Mouse (Mus musculus): Measurements from ENCODE around the gene Nrn1. TPM values are rescaled to one million over a fixed set of nuclear protein-coding genes. Genes with fewer than 3 reads are reported as not detected.
A peak's percentile ranks its signal among the peaks of the same experiment; 100 is the strongest.

Nrn1 gene
- polyA plus RNA-seq, 1 experiment from 2014 or later, result 55.1 TPM

- Histone ChIP-seq H3K9ac (no peak overlapping the region), H3K27me3 (replicated peaks) (peaks cover 34% of the 10 kb centered on the region), H3K36me3 (no peaks in the 10 kb centered on the region), H3K9me3 (no peaks in the 10 kb centered on the region), H3K4me2 (replicated peaks) (no peak overlapping the region), H3K27ac (no peak overlapping the region), H3K4me1 (replicated peaks) (peaks cover 8% of the 10 kb centered on the region; the same call in 1 of the 2 replicates), H3K4me3 (replicated peaks) (no peak overlapping the region)
- ATAC-seq, result peak; percentile 80
- WGBS, result 82% methylated on average over 5 of the region's 5 CpGs
Measured at GRCm38 (mm10) chr13:36720297-36721017, 14.5 kb downstream of the Nrn1 start.

GRCm38 (mm10) chr13:36717376-36717775 lies 17.6 kb downstream of the Nrn1 start:
- H3K4me1 ChIP-seq (replicated peaks), result no peaks in the 10 kb centered on the region
- no peak for ATAC-seq
- peaks cover 6% of the 10 kb centered on the region; the same call in 1 of the 2 replicates for H3K27me3 ChIP-seq (replicated peaks)
- WGBS, result 78% methylated on average over 3 of the region's 3 CpGs
- H3K27ac ChIP-seq, result no peak overlapping the region
- H3K9me3 ChIP-seq, result no peaks in the 10 kb centered on the region
- no peaks in the 10 kb centered on the region for H3K36me3 ChIP-seq
- H3K4me3 ChIP-seq (replicated peaks), result no peak overlapping the region
- no peak overlapping the region for H3K9ac ChIP-seq
- H3K4me2 ChIP-seq (replicated peaks), result no peak overlapping the region

- Histone ChIP-seq H3K36me3 (no peaks in the 10 kb centered on the region), H3K4me3 (replicated peaks) (no peak overlapping the region), H3K4me1 (replicated peaks) (no peaks in the 10 kb centered on the region), H3K9ac (no peak overlapping the region), H3K9me3 (no peaks in the 10 kb centered on the region), H3K4me2 (replicated peaks) (no peak overlapping the region), H3K27ac (no peak overlapping the region), H3K27me3 (replicated peaks) (peaks cover under 1% of the 10 kb centered on the region; the same call in 1 of the 2 replicates)
- ATAC-seq, result no peak
- WGBS, result 55% methylated on average over 2 of the region's 2 CpGs
Measured at GRCm38 (mm10) chr13:36716708-36717107, 18.2 kb downstream of the Nrn1 start.

GRCm38 (mm10) chr13:36714101-36714500 lies 20.8 kb downstream of the Nrn1 start:
- no peaks in the 10 kb centered on the region for H3K9me3 ChIP-seq
- H3K27me3 ChIP-seq (replicated peaks), result no peaks in the 10 kb centered on the region
- H3K27ac ChIP-seq, result no peak overlapping the region
- H3K4me1 ChIP-seq (replicated peaks), result no peaks in the 10 kb centered on the region
- no peak for ATAC-seq
- H3K9ac ChIP-seq, result no peak overlapping the region
- no peak overlapping the region for H3K4me3 ChIP-seq (replicated peaks)
- no peaks in the 10 kb centered on the region for H3K36me3 ChIP-seq
- 76% methylated on average over 2 of the region's 2 CpGs for WGBS
- H3K4me2 ChIP-seq (replicated peaks), result no peak overlapping the region

GRCm38 (mm10) chr13:36707088-36707690 lies 27.7 kb downstream of the Nrn1 start:
- no peaks in the 10 kb centered on the region for H3K36me3 ChIP-seq
- H3K9me3 ChIP-seq, result no peaks in the 10 kb centered on the region
- H3K4me1 ChIP-seq (replicated peaks), result no peaks in the 10 kb centered on the region
- H3K27me3 ChIP-seq (replicated peaks), result no peaks in the 10 kb centered on the region
- no peak for ATAC-seq
- no peak overlapping the region for H3K4me3 ChIP-seq (replicated peaks)
- no peak overlapping the region for H3K9ac ChIP-seq
- 67% methylated on average over 3 of the region's 3 CpGs for WGBS
- H3K4me2 ChIP-seq (replicated peaks), result no peak overlapping the region
- no peak overlapping the region for H3K27ac ChIP-seq

- Histone ChIP-seq H3K9me3 (no peaks in the 10 kb centered on the region), H3K4me2 (replicated peaks) (no peak overlapping the region)
- 84% methylated on average over 8 of the region's 8 CpGs for WGBS
Measured at GRCm38 (mm10) chr13:36696351-36696771, 38.6 kb downstream of the Nrn1 start.

GRCm38 (mm10) chr13:36695516-36696201 lies 39.3 kb downstream of the Nrn1 start:
- Histone ChIP-seq H3K36me3 (no peaks in the 10 kb centered on the region), H3K27ac (no peak overlapping the region), H3K27me3 (replicated peaks) (no peaks in the 10 kb centered on the region), H3K4me2 (replicated peaks) (no peak overlapping the region), H3K9ac (no peak overlapping the region), H3K9me3 (no peaks in the 10 kb centered on the region), H3K4me1 (replicated peaks) (no peaks in the 10 kb centered on the region), H3K4me3 (replicated peaks) (no peak overlapping the region)
- ATAC-seq, result no peak
- WGBS, result 49% methylated on average over 7 of the region's 7 CpGs

More at GRCm38 (mm10) chr13:36696351-36696771, 38.6 kb downstream of the Nrn1 start:
- Histone ChIP-seq H3K4me3 (replicated peaks) (no peak overlapping the region), H3K27me3 (replicated peaks) (no peaks in the 10 kb centered on the region), H3K36me3 (no peaks in the 10 kb centered on the region), H3K9ac (no peak overlapping the region), H3K27ac (no peak overlapping the region), H3K4me1 (replicated peaks) (no peaks in the 10 kb centered on the region)
- ATAC-seq, result no peak

- ATAC-seq, result no peak
- Histone ChIP-seq H3K9ac (no peak overlapping the region), H3K36me3 (no peaks in the 10 kb centered on the region), H3K27ac (no peak overlapping the region), H3K4me2 (replicated peaks) (no peak overlapping the region), H3K27me3 (replicated peaks) (no peaks in the 10 kb centered on the region), H3K4me3 (replicated peaks) (no peak overlapping the region), H3K9me3 (no peaks in the 10 kb centered on the region), H3K4me1 (replicated peaks) (no peaks in the 10 kb centered on the region)
- 64% methylated on average over 4 of the region's 4 CpGs for WGBS
Measured at GRCm38 (mm10) chr13:36683581-36683980, 51.4 kb downstream of the Nrn1 start.

GRCm38 (mm10) chr13:36680690-36681355 lies 54.1 kb downstream of the Nrn1 start:
- Histone ChIP-seq H3K9ac (no peak overlapping the region), H3K27me3 (replicated peaks) (no peaks in the 10 kb centered on the region), H3K4me3 (replicated peaks) (no peak overlapping the region), H3K9me3 (no peaks in the 10 kb centered on the region), H3K4me2 (replicated peaks) (no peak overlapping the region), H3K4me1 (replicated peaks) (no peaks in the 10 kb centered on the region), H3K27ac (no peak overlapping the region), H3K36me3 (no peaks in the 10 kb centered on the region)
- 85% methylated on average over 8 of the region's 8 CpGs for WGBS
- no peak for ATAC-seq

- Histone ChIP-seq H3K4me3 (replicated peaks) (no peak overlapping the region), H3K27me3 (replicated peaks) (no peaks in the 10 kb centered on the region), H3K9ac (no peak overlapping the region), H3K27ac (no peak overlapping the region), H3K9me3 (no peaks in the 10 kb centered on the region), H3K36me3 (no peaks in the 10 kb centered on the region), H3K4me2 (replicated peaks) (no peak overlapping the region), H3K4me1 (replicated peaks) (no peaks in the 10 kb centered on the region)
- WGBS, result 67% methylated on average over 1 of the region's 1 CpGs
- ATAC-seq, result no peak
Measured at GRCm38 (mm10) chr13:36679345-36679744, 55.6 kb downstream of the Nrn1 start.

Data from intestine, embryonic 15.5 days (tissue).